Mouse (Mus musculus) right cerebral cortex, postnatal 36 days (tissue): ENCODE data around the gene Mgrn1.

Experiments used
- DNase-seq, 2 experiments: peaks; one replicate each; pipeline ENCODE4 v3.0.0; 2022; ENCODE audit warnings: low spot score in 2 of 2, mixed read lengths in 1 of 2

The Mgrn1 gene

DNA sequence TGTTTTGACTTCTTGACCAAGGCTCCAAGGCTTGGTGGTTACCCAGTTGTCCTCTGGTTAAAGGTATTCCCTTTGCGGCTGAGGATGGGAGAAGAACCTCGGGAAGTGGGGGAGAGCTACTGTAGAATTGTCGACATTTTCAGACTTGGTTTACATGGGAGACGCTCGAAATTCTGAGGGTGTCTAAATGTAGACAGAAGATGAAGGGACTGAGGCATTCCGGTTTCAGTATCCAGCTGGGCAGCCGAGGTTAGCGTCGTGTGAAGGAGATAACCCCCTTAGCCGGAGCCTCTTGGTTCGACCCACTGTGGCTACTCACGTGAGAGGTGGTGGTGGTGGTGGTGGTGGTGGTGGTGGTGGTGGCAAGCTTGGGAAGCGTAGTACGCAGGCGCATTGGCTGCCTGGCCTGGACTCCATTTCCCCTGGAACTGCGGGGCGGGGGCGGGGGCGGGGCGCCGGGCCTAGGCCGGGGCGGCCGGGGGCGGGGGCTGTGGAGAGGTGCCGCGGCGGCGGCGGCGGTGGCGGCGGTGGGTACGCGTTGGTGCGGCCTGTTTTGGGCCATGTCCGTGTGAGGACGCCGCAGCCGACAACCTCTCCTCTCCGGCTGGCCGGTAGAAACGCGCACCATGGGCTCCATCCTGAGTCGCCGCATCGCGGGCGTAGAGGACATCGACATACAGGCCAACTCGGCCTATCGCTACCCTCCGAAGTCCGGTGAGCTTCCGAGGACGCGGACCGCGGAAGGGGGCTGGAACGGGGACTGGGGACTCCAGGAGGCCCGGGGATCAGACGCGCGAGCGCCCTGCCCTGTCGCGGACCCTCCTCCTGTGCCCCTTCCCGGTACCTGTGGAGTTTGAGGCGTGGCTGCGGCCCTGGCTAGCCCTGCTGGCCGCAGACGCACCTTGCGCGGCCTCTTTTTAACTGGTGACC is at the start of gene Mgrn1:
Gene Mgrn1 (plus strand): TSS at position 490 of the 930 bp plus-strand sequence.
- peak; percentile 74 to 79 for DNase-seq

DNA sequence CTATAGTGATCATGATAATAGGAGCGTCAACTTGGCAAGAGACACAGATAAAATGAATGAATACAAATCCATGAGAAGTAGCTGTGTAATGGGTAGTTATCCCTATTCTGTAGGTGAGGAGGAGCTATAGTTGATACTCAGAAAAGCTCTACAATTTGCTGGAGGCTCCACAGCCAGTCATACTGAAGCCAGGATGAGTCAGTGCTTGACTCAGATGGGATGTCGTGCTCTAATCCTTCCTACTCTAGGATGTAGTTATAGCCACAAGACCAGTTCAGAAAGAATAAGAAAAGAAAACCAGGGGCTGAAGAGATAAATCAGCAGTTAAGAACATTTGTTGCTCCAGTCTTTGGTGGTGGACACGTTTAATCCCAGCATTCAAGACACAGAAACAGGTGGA is 48.4 kb upstream of the Mgrn1 start:
- DNase-seq: no peak

DNA sequence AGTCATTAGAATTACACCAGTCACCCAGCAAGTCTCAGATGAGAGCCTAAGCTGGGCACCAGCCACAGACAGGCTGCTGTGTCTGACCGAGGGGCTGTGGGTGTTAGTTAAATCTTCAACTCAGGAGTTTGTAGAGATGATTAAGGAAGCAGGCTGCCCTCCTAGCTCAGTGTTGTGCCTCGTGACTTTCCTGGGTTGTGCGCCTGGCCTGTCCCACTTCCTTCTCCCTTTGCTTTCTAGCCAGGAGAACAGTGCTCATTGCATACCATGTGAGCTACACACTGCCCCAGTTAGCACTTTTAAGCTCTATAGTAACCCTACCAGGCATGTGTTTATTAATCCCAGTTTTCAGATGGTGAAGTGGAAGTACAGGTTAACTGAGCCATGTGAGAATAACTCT is 46.5 kb upstream of the Mgrn1 start:
- no peak for DNase-seq

DNA sequence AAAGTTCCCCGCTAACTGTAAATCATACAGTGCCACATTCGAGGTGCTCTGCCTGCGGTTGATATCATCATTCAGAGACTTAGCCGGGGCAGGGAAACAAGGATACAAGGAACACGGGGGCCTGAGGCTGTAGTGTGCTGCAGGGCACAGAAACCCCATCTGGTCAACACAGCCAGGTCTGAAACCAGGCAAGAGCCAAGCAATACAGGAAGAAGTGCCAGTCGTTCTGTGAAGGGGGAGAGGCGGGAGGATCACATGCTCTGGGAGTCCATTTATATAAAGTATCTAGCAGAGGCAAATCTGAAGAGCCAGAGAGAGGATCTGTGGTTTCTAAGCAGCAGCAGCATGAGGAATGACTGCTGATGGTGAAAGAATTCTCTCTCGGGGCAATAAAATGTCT is 45.8 kb upstream of the Mgrn1 start:
- no peak for DNase-seq

DNA sequence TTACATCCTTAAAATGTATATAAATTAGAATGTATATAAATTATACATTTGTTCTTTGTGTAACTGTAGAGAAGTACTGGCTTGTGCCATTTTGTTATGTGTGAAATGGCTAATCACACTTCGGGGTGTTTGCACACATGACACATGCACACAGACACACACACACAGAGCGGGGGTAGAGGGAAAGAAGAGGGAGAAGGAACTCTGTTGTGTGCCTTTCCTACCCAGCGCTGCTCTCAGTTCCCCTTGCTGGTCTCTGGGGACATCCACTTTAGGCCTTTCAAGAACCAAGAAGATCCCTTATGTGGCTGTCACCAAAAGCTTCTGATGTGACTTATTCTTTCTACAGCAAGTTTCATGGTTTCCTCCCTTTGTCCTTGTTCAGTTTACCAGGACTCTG is 39.0 kb upstream of the Mgrn1 start:
- no peak for DNase-seq

DNA sequence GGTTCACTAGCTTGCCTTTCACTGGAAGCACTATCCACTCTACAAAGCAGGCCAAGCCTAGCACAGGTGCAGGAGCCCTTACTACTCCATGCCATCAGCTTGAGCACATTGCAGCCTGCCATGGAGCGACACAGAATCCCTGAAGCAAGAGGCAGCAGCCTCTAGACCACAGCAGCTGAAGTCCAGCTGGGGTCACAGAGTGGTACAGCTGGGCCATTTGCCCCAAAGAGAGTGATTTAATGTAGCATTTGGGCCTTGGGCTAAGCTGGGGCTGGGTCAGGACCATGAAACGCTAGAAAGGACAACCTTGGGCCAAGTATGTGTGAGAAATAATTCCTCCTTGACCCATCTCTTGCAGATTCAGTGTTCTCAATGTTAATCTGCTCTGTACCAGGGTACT is 38.0 kb upstream of the Mgrn1 start:
- no peak for DNase-seq

DNA sequence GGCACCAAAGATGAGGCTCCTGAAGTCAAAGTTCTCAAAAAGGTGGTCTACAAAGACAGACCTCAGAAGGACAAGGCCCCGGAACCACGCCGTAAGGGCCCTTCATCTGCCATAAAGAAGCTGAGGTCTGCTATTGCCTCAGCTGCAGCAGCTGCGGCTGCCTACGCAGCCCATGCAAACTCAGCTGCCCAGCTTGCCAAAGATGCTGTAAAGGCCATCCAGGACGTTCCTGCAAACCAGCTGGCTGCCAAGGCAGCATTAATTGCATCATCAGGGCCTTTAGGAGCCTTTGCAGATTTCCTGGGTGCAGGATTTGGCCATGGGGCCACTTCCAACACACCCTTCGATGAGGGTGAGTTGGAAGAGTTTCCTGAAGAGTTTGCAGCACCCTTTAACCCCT is 35.7 kb upstream of the Mgrn1 start:
- DNase-seq: no peak

DNA sequence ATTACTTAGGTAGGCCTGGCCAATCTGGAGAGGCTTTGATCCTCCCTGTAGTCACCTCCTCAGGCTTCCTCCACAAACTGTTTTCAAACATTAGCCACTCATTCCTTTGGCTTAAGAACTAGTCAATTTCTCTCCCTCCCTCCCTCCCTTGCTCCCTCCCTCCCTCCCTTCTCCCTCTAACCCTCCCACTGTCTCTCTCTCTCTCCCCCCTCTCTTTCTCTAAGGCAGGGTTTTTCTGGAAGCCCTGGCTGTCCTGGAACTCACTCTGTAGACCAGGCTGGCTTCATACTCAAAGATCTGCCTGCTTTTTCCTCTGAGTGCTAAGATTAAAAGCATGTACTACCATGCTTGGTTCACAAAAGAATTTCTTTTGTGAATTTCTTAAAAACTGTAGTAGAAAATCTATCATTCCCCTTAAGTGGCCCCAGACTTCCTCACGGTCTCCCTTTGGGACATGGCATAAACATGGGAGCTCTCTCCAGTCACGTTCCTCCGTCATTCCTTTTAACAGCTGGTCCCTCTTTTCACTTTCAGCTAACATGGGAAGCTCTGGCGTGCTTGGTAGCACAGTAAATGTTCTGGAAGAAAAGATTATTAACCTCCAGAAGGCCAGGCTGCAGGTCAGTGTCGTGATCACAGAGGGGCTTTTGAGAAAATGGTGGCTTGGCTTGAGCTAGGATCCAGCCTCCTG is 35.0 kb upstream of the Mgrn1 start:
- DNase-seq: no peak

DNA sequence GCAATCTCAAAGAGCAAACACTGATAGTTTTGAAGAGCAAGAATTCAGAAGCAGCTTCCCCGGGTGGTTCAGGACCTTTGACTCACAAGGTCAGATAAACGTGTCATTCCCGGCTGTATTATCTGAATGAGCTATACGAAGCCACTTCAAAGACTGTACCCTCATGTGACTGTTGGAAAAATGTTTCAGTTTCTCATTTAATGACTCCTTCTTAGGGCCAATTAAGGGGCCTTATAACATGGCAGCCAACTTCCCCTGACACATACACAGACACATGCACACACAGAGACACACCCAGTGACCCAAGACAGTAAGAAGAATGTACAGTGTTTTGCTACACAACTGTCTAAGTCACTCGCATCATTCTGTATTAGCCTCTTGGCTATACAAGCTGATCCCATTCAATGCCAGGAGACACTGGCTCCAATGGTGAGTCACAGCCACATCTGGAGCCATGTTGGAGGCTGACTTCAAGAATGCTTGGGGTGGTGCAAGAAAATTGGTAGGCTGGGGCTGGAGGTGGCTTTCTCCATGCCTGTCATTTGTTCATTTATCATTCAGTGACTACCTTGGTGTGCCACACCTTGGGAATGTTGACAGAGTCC is 30.9 kb upstream of the Mgrn1 start:
- DNase-seq: no peak

DNA sequence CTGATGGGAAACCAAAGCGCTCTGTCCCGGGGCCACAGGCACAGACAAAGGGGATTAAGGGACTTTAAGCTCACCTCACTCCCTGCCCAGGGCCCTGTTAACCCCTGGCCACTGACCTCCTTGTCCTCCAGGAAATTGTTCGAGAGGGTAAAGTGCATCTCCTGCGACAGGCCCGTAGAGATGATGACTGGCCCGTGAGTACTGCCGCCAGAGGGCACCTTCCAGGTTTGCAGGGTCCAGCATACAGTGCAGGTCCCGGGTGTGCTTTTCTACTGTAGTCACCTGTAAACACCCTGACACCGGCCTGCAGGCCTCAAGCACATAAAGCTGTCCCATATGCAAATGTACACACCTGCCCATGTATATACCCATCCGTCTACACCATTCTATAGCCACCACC is 24.7 kb upstream of the Mgrn1 start:
- no peak for DNase-seq

DNA sequence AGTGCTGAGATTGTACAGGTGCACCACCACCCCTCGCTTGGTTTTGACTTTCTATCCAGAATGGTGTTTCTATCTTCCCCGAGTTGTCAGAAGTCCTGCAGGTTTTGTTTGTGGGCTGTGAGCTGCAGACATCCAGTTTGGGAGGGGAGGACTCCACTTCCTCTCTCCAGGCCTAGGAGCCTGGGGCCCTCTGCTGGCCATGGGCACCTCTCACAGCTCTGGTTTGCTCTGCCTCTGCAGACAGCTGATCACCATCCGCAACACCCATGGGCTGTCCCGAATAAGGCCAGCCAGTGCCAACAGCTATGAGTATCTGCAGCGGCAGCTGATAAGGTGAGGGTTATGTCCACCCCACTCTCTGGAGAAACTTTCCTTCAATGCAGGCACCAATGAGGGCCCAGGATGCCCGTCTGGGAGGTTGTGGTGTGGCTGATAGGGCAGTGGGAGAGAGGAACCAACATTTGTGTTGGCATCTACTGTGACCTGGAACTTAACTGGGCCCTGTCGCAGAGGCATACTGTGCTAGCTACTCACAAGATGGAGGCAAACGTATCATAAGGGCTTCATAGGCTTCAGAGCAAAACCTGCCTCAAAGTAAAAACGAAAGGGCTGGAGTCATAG is 23.1 kb upstream of the Mgrn1 start:
- DNase-seq: peak in 1 of 2 experiments; percentile 55

DNA sequence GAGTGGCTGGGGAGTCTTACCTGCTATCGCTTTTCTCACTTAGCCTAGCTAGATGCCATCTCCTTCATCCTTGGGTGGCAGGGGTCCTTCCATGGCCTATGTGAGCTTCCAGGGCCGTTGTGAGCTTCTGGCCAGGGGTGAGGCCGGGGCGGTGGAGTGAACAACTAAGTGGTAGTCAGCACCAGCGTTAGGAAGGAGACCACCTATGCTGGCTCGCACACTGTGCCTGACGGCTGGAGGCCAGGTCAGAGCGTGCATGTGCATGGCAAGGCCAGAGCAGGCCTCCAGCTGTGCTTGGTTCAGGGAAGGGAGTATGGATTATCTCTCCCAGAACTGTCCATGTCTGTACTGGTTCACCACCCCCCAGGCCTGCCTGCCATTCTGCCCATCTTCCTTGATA is 22.3 kb upstream of the Mgrn1 start:
- DNase-seq: no peak

DNA sequence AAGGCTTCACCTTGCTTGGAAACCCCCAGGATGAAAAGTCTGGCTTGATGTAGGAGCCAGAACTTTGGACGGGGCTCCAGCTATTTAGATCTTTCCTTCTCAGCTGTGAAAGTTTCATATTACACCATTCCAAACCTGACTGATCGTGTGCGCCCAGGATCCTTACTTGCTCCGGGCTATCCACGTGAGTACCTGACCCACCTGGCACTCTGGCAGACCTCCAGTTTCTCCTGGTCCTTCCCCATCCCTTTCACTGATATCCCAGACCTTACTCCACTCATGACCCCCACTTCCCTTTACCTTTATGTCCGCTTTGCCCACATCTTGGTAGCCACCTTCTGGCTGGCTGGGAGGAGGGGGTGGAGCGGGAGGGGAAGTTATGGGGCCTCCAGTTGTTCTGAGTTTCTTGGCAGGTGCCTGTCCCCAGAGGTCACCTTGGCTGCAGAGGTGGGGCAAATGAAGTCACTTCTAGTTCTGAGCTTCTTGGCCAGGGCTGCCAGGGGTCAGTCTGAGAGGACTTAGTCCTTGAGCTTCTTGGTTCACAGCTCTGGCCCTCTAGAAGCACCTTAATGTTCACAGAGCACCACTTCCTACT is 19.9 kb upstream of the Mgrn1 start:
- no peak for DNase-seq

DNA sequence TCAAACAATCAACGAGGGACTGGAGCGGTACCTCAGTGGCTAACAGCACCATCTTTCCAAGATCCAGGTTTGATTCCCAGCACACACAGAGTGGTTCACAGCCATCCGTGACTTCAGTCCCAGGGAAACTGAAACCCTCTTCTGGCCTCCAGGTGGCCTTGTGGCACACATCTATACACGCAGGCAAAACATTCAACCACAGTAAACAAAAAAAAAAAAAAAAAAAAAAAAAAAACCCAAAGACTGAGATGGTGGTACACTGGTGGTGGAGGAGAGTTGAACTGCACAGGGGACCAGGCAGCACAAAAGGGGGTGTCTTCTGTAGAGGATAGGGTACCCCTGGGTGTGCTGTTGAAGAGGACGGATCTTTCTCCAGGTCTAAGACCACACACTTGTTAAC is 15.6 kb upstream of the Mgrn1 start:
- no peak for DNase-seq

DNA sequence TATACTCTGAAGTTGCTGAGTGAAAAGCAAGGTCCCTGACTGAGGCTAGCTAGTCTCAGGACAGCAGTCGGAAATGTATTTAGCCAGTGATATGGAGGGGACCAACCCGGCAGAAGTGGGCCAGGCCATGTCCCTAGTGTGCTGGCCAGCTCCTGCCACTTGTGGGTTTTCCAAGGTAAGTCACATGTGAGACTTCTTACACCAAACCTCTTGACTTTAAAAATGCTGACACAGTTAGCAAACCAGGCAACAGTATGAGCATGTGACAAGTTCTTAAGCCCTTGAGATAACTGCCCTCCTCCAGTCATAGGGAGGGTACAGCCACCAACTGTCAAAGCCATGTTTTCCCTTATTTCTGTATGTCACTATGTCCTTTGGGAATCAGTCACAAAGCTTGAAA is 14.1 kb upstream of the Mgrn1 start:
- no peak for DNase-seq

DNA sequence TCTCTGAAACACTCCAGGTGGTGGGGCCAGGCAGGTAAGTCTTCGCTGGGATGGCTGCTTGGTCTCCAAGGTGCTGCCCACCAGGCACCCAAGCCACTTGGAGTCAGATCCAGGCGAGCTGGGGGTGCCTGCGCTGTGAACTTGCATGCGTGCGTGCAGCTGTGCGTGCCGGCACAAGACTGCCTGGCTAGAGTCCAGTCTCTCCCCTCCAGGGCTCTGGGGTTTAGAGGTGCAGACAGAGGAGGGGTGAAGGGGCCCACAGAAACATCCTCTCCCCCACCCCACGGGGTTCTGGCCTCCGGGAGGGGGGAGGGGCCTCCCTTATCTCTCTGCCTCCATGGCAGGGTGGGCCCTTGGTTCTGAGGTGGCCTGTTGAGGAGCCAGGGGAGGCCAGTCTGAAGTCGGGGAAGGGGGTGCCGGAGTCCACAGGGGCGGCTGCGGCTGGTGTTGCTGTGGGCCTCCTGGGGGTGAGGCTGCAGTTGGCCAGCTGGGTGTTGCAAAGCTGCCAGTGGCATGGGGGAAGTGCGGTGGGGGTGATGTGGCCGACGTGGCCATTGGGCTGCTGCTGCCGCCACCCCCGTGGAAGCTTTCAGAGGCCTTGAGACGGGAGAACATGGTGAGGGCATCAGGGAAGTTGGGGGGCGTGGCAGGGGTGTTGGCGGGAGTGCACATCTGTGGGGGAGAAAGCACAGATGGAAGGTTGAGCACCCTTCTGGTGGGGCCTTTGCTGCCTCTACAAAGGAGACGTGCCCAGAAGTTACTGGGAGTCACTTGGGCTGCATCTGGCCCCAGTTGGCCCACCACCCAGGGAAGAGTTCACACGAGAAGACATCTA is 10.6 kb upstream of the Mgrn1 start:
- no peak for DNase-seq

DNA sequence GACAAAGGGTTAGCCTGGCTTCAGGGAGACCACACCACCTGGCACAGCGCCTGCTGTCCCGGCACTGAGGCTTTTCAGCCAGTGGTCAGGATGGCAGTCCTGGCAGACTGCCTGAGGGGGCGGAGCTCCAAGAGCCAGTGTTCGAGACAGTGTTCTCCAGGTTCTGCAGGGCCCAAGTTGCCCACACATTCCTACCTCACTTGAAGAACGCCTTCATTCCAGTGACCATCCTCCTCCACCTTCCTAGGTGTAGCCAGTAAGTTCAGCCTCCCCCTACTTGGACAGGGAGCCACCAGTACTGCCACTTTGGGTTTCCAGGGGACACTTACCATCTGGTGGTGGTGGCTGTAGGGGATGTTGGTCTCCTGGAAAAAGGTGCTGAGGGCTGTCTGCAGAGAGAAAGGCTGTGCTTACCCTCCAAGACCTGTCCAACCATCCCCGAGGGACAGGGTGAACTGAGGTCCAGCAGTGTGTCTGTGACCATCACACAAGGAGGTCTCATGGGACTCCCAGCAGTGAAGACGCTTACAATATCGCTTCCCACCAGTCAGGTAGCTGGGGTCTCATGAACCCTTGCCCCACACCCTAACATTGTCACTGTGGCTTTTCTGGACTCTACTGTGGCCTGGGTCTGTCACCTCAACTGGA is 9.9 kb upstream of the Mgrn1 start:
- peak in 1 of 2 experiments; percentile 48 for DNase-seq

DNA sequence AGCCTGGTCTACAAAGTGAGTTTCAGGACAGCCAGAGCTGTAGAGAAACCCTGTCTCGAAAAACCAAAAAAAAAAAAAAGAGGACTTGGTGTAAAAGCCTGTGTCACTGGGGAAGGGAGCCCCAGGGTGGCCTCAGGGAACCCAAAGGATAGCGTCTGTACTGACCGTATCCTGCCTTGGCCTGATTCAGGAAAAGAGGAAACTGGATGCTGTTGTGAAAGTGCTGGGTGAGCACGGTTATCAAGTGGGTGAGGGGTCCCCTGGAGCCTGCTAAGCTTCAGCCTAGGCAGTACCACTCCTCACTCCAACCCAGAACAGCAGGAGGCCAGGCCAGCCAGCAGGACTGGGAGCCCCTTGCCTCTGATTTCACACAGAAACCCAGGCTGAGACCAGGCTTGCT is 8.9 kb upstream of the Mgrn1 start:
- no peak for DNase-seq

DNA sequence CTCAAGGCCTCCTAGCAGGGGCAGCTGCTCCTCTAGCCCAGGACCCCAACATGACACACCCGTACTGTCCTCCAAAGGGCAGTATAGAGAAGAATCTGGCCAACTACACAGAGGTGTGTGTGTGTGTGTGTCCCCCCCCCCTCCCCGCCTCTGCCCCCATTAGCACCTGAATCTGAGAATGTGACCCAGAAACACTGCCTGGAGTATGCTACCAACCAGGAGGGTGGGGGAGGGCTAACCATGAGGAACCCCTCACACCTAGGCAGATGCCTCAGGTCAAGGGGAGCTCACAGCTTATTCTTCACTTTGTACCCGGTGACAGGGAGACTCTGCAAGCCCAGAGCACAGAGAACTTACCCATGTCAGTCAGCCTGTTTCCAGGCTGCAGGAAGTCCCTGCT is 8.3 kb upstream of the Mgrn1 start:
- DNase-seq: no peak

DNA sequence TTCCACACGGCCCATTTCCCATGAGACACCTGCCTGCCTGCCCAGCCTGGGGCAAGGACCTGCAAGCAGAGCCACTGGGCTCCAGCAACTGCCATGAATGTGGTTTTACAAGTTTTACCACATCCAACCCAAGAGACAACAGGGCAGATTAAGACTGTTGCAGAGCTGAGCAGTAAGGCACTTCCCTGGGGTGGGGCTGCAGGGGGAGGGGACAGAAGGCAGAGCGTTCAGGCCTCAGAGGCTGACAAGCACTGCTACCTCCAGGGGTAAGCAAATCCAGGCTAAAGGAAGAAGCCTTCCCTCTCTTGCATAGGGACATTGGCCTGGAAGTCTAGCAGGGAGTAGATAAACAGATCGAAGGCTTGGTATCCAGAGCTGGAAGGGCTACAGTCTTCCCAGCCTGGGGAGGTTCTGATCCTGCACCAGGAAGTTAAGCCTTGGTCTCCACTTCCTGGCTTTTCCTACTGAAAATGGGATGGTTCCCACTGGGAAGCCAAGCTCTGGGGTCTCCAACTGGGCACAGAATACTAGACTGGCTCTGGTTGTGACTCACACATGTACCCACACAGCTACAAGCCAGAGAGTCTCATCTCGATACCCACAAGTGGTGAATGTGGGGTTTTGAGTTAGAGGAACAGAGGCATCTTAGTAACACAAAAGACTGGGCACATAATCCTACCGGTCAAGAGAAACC is 7.7 kb upstream of the Mgrn1 start:
- DNase-seq: no peak
